Mouse (Mus musculus): ENCODE measurements at regions not wholly inside any gene's neighbourhood (a gene's known extent, or its start where the extent isn't known, plus 50 kb on each side); places are given as distances from the start of the nearest gene placed in this dataset.

DNA sequence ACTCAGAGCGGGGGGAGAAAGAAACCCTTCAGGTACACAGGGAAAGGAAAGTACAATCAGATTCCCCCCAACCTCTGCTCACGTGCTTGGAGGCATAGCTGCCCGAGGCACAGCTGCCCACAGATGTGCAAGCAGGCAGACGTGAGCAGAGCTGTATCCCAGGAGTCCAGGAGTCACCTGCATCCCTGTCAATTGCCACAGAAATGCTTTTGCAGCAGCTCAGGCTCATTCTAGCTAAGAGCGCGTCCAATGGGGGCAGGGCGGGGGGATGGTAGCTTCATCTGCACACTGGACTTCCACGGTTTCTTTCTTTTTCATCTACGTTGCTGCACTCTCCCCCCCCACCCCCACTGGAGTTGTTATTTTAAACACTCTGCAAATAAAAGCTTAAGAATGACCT lies 66.0 kb upstream of the Fat4 start:
- Histone ChIP-seq H3K4me3 (no peak overlapping the region), H3K27ac (no peak overlapping the region)
- TF ChIP-seq CTCF (IDR thresholded peaks at IDR 0.05), result no peak
- intact Hi-C loops (cut with DNase I), result no loop called here
- DNase-seq (ENCODE audit: extremely low spot score in 1 of 2, low spot score in 2 of 2), result no peak

DNA sequence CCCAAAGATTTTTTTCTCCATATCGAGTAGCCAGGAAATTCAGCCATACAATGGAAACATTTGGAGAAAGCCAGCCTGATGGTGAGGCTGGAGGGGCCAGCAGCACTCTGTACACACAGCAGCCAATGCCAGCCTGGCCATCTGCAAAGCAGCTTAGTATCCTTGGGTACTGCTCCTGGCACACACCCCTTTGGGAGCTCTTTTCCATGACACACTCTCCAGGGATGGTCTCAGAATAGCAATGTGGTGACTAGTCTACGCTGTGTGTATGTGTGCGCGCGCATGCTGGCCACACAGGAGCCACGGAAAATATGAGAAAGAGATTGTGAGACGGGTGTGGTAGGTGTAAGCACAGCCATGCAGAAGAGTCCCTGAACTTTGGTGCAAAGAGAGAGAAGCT lies 66.4 kb upstream of the Fat4 start:
- Histone ChIP-seq H3K4me3 (no peak overlapping the region), H3K27ac (no peak overlapping the region)
- no peak for DNase-seq (ENCODE audit: extremely low spot score in 1 of 2, low spot score in 2 of 2)
- intact Hi-C loops (cut with DNase I), result no loop called here
- no peak for TF ChIP-seq CTCF (IDR thresholded peaks at IDR 0.05)

DNA sequence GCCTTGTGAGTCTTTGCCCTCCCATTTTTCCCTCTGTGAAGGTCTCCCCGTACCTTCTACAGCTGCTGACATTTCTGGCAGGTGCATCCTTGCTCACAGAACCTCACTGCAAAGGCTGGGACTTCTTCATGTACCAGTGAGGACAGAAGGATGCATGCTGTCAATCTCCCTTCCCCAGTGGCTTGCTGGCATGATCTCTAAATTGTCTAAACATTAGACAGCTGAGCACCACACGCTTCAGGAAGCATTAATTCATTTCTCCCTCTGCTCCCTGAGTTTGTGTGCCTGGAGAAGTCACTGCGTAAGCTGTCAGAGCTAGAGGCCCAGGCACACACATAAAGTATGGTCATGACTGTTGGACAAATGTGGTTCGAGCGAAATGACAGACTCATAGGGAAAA lies 69.1 kb upstream of the Fat4 start:
- Histone ChIP-seq H3K27ac (no peak overlapping the region), H3K4me3 (no peak overlapping the region)
- intact Hi-C loops (cut with DNase I), result no loop called here
- no peak for DNase-seq (ENCODE audit: extremely low spot score in 1 of 2, low spot score in 2 of 2)
- TF ChIP-seq CTCF (IDR thresholded peaks at IDR 0.05), result no peak

DNA sequence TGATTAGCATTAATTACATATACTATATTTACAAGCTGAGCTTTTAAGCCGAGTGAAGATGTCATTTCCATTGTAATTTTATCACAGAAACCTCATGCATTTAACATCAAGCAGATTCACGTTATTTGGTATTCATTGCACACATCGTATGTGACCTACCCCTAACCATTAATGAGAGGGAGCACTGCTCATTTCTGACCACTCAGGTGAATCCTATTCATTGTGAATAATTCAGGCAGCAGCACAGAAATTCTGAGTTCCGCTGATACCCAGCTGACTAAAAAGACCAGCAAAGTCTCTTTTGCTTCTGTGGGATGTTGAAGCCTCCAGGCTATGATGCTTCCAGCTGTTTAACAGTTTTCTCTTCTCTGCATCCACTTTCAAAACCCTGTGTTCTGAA lies 74.3 kb upstream of the Fat4 start:
- intact Hi-C loops (cut with DNase I), result no loop called here
- H3K4me3 ChIP-seq, result no peak overlapping the region
- TF ChIP-seq CTCF (IDR thresholded peaks at IDR 0.05), result no peak
- no peak for DNase-seq (ENCODE audit: extremely low spot score in 1 of 2, low spot score in 2 of 2)
- H3K27ac ChIP-seq, result no peak overlapping the region

DNA sequence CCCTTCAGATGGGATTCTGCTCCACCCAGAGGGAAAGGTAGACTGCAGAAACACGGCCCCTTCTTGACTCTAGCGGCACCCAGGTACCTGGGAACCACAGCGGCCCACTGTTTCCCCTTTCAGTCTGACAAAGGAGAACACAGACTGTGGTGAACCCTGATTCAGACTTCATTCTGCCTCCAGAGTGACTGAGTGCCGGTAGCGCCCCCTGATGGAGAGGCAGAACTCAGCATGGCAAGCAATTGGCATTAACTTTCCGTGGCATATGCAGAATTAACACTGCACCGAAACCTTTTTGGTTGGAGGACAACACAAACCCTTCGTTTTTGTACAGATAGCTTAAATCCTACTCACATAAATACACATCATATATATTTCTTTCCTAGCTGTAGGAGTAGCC lies 75.1 kb upstream of the Fat4 start:
- intact Hi-C loops (cut with DNase I), result no loop called here
- no peak; the same call in 1 of the 2 replicates for TF ChIP-seq CTCF (IDR thresholded peaks at IDR 0.05)
- H3K4me3 ChIP-seq, result no peak overlapping the region
- DNase-seq (ENCODE audit: extremely low spot score in 1 of 2, low spot score in 2 of 2), result no peak
- no peak overlapping the region for H3K27ac ChIP-seq

DNA sequence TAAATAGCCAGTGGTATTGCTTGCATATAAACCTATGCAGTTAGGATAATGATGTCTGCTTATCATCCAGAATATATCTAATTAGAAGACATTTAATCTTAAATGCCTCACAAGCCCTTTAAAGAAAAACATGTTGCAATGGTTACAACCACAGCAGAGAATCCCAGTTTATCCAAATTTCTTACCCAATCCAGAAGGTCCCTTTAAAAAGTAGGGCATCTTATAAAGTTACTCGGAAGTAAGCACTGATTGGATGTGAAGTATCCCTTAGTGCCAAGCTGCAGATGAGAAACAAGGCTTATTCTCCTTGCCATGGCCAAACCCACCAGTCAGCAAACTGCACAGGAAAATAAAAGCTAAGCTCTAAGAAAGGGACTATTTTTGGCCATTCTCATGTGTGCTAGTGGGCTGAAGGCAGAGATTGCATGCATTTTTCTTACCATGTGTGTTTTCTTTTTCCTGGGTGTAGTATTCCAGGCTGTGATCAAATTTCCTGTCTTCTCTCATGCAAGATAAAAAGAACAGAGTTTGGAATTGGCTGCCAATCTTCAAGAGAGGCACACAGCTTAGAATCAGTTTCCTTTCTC lies 80.2 kb upstream of the Fat4 start:
- Histone ChIP-seq H3K4me3 (no peak overlapping the region), H3K27ac (no peak overlapping the region)
- intact Hi-C loops (cut with DNase I), result no loop called here
- no peak for TF ChIP-seq CTCF (IDR thresholded peaks at IDR 0.05)
- no peak for DNase-seq (ENCODE audit: extremely low spot score in 1 of 2, low spot score in 2 of 2)

DNA sequence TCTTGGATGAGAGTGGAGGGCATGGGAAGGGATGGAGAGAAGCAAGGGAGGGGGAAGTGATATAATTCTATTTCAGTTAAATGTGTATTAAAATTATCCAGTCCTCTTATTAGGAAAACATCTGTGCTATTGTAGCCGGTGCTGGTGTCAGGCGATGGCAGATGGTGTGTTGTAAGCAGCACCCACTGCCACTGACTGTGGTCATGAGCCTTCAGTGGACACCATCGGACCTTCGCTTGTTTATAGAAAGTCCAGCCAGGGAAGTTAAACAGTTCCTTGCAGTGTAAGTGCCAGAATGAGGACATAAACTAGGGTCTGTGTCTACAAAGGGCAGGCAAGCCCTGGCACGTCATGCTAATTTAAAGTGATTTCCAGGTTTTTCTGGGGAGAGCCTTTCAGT lies 80.7 kb upstream of the Fat4 start:
- H3K27ac ChIP-seq, result no peak overlapping the region
- H3K4me3 ChIP-seq, result no peak overlapping the region
- TF ChIP-seq CTCF (IDR thresholded peaks at IDR 0.05), result no peak
- DNase-seq (ENCODE audit: extremely low spot score in 1 of 2, low spot score in 2 of 2), result no peak
- intact Hi-C loops (cut with DNase I), result no loop called here

DNA sequence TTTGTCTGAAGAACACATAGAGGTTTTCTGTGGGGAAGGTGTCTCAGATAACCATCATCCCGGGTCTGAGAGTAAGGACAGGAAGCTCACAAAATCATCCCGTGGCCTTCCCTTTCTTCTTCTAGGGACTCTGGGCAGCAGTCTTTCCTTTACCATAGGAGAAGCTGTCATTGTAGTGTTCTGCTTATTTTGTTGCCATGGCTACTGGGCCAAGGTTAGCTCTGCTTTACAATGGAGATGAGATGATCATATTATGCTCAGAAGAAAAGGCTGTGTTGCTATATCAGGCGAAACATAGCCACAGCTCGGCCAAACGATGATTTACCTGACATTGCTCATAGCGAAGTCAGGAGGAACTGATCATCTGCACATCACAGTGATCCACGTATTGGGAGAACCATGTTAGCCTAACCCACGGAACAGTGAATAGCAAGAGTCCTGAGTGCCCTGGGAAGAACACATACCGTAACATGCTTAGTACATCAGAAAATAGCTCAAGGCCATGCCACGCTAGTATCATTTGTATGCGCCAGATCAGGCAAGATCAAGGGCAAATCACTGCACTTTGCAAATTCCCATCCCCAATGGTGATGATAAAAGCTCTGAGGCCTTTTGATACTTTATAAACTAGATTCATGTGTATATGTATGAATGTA lies 91.0 kb upstream of the Fat4 start:
- TF ChIP-seq CTCF (IDR thresholded peaks at IDR 0.05), result no peak
- no peak for DNase-seq (ENCODE audit: extremely low spot score in 1 of 2, low spot score in 2 of 2)
- H3K4me3 ChIP-seq, result no peak overlapping the region
- H3K27ac ChIP-seq, result no peak overlapping the region
- intact Hi-C loops (cut with DNase I), result no loop called here

DNA sequence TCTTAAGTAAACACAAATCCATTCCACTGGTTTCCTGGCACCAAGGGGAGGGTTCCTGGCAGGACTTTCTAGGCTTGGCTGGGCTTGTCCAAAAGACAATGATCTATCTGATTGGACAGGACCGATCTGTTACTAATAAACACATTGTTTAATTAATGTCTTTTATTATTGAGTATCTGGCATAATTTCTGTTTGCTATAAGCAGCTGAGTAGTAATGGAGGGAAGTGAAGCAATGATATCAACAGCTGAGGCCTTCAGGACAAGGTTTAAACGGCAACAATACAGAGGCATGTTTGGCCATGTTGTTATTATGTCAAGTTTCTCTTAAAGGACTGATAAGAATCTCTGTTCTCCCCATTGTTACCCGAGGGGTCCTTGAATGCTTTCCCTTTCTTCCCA lies 93.5 kb upstream of the Fat4 start:
- H3K27ac ChIP-seq, result no peak overlapping the region
- no peak for DNase-seq (ENCODE audit: extremely low spot score in 1 of 2, low spot score in 2 of 2)
- H3K4me3 ChIP-seq, result no peak overlapping the region
- no peak for TF ChIP-seq CTCF (IDR thresholded peaks at IDR 0.05)
- intact Hi-C loops (cut with DNase I), result no loop called here

DNA sequence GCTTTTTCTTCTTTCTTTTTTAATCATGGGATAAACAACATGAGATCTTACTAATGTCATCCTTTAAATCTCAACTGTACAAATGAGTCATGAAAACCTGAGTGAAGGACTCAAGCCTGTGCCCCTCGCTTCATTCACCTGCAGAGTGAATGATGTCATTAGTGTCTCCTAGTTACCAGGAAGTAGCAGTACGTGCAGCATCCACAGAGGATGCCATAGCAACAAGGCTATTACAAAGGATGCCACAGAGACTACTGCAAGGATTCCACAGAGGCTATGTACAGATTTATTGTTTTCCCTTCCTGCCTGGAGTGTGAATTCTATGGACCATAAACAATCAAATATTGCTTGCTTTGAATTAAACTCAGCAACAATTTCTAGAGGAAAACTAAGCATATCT lies 98.0 kb upstream of the Fat4 start:
- Histone ChIP-seq H3K4me3 (no peak overlapping the region), H3K27ac (no peak overlapping the region)
- DNase-seq (ENCODE audit: extremely low spot score in 1 of 2, low spot score in 2 of 2), result no peak
- no peak for TF ChIP-seq CTCF (IDR thresholded peaks at IDR 0.05)
- intact Hi-C loops (cut with DNase I), result no loop called here

DNA sequence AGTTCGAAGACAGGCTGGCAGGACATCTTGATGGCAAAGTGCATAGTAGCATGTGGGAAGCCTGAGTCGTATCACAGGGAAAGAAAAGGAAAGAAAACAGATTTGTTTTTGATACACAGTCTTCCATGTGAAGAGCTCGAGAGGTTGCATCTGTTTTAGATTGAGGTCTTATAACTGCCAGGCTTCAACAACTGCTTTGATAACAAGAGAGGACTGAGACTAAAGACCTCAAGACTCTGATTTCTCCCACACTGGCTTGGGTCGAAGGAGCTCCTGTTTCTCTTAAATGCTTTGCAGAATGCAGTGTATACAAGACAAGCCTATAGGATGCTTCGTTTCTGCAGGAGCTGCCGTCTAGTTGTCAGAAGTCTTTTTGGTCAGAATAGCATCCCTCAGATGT lies 103.0 kb upstream of the Fat4 start:
- intact Hi-C loops (cut with DNase I), result no loop called here
- DNase-seq (ENCODE audit: extremely low spot score in 1 of 2, low spot score in 2 of 2), result no peak
- H3K27ac ChIP-seq, result no peak overlapping the region
- no peak for TF ChIP-seq CTCF (IDR thresholded peaks at IDR 0.05)
- no peak overlapping the region for H3K4me3 ChIP-seq

DNA sequence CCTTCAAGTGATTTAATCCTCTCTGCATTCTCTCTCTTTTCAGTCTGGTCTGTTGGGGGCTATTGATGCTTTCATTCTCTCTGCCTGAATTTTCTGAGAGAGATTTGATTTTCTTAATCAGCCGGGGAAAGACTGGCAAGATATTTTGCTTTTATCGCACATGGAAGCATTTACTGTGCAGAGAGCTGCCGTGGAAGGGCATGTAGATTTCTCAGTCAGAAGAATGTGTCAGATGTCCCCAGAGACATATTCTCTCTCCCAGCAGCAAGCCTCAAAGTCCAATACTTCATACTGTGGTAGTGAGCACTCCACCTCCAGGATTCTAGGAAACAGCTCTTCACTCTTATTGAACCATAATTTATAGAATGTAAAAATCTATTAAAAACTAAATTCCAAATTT lies 103.7 kb upstream of the Fat4 start:
- Histone ChIP-seq H3K27ac (no peak overlapping the region), H3K4me3 (no peak overlapping the region)
- no peak for TF ChIP-seq CTCF (IDR thresholded peaks at IDR 0.05)
- intact Hi-C loops (cut with DNase I), result no loop called here
- no peak for DNase-seq (ENCODE audit: extremely low spot score in 1 of 2, low spot score in 2 of 2)

DNA sequence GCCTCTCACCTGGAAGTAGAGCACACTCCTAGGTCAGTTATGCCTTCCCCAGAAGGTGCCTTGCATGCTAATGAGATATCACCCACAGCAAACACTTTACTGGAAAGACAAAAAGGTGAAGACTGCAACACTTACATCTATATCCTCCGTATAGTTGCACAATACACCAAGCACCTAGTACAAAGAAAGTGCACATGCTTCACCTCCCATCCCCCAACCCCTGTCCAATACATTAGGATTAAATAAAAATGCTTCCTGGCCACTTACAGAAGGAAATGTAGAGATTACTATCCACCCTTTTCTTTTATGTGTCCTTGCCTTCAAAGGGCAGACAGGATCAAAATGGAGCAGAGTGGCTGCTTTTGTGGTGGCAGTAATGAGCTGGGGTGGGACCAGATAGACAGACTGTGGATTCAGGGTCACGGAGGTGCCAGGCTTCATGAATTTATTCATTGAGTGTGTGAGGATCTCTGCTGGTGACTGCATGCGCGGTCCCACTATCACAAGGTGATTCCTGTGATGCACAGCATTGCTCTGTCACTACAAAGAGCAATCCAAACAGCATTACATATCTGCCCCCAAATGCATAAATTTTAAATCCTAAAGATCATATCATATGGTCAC lies 109.9 kb upstream of the Fat4 start:
- Histone ChIP-seq H3K27ac (no peak overlapping the region), H3K4me3 (no peak overlapping the region)
- TF ChIP-seq CTCF (IDR thresholded peaks at IDR 0.05), result no peak
- no peak for DNase-seq (ENCODE audit: extremely low spot score in 1 of 2, low spot score in 2 of 2)
- intact Hi-C loops (cut with DNase I), result no loop called here
